Mouse (Mus musculus) neural tube, embryonic 14.5 days (tissue): ENCODE data around the gene Fscn3. TPM values are rescaled to one million over a fixed set of nuclear protein-coding genes. Genes with fewer than 3 reads are reported as not detected.

Source experiments
- ATAC-seq: fragments of 200-750 bp; cut with Nextera tagmentation; 2 replicates; pipeline ENCODE4 v1.8.0; 2017; ENCODE audit warnings: low read depth, mild to moderate bottlenecking, moderate TSS enrichment, moderate library complexity
- H3K27ac ChIP-seq: fragments of 300-500 bp; sonication (generic); 2 replicates; pipeline ENCODE4 v1.5.1; 2014; ENCODE audit warnings: low read depth, mild to moderate bottlenecking, control low read depth, low read length, moderate library complexity, mixed read lengths
- H3K27me3 ChIP-seq: fragments of 300-500 bp; sonication (generic); 2 replicates; pipeline ENCODE4 v1.6.1; 2014; ENCODE audit warnings: low read length; ENCODE audit not compliant: control insufficient read depth, insufficient read depth
- H3K36me3 ChIP-seq: fragments of 300-500 bp; sonication (generic); 2 replicates; pipeline ENCODE4 v1.6.1; 2014; ENCODE audit warnings: low read length, mixed read lengths; ENCODE audit not compliant: control insufficient read depth, insufficient read depth
- H3K4me1 ChIP-seq: fragments of 300-500 bp; sonication (generic); 2 replicates; pipeline ENCODE4 v1.6.1; 2014; ENCODE audit warnings: low read length; ENCODE audit not compliant: control insufficient read depth, insufficient read depth
- H3K4me2 ChIP-seq: fragments of 300-500 bp; sonication (generic); 2 replicates; pipeline ENCODE4 v1.6.1; 2014; ENCODE audit warnings: mild to moderate bottlenecking, low read depth, low read length, control low read depth
- H3K4me3 ChIP-seq: fragments of 300-500 bp; sonication (generic); 2 replicates; pipeline ENCODE4 v1.5.1; 2014; ENCODE audit warnings: low read depth, low read length, control low read depth, mixed read lengths
- H3K9ac ChIP-seq: fragments of 300-500 bp; sonication (generic); replicated peaks from 2 replicates; pipeline ENCODE4 v1.6.1; 2014; ENCODE audit warnings: low read depth, mild to moderate bottlenecking, control low read depth, low read length, mixed read lengths
- H3K9me3 ChIP-seq: fragments of 300-500 bp; sonication (generic); 2 replicates; pipeline ENCODE4 v1.6.1; 2016; ENCODE audit warnings: low read length; ENCODE audit not compliant: control insufficient read depth
- WGBS: fragments of 180-500 bp; shearing (Covaris S2); extraction: QIAGEN DNeasy Blood & Tissue Kit; methylation state at CpG from one replicate; pipeline ENCODE4 v1.1.7; 2014; 5-methylcytosine and 5-hydroxymethylcytosine counted together
- polyA plus RNA-seq: library from polyadenylated mRNA; unstranded; fragments of >200 nt; fragmentation: Nextera tagmentation; extraction: Ambion mirVana; gene quantifications from 2 replicates; pipeline ENCODE4 v1.2.1, GENCODE M21; 2014

Gene Fscn3
- polyA plus RNA-seq, 1 experiment from 2014 or later = not detected

DNA sequence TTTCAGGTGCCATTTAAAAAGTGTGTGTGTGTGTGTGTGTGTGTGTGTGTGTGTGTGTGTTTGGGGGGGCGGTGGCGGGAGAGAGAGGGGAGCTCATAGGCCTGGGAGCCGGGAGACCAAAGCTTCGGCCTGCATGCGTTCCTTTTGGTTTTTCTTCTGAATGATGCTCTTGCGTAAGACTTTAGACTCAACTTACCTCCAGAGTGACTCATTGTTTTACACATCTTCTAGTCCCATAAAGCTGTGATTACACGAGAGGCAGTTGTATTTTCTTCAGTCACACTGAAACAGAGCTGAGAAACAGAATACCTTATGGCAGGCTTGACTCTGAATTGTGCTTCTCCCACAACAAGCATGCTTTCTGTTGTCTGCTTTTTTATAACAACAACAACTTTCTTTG is 59.3 kb downstream of the Fscn3 start:
- H3K4me3 ChIP-seq = no peak overlapping the region
- no peak overlapping the region for H3K4me2 ChIP-seq
- H3K4me1 ChIP-seq = no peaks in the 10 kb centered on the region
- H3K27me3 ChIP-seq = no peaks in the 10 kb centered on the region
- H3K9ac ChIP-seq = no peak overlapping the region
- no peaks in the 10 kb centered on the region for H3K36me3 ChIP-seq
- ATAC-seq = no peak
- no peak overlapping the region for H3K27ac ChIP-seq
- no peaks in the 10 kb centered on the region for H3K9me3 ChIP-seq
- WGBS = 93% methylated on average over 7 of the region's 7 CpGs

Other genes with a start within 250 kb of the Fscn3 start
- 20.1 and 27.0 TPM in 2 replicates for gene Zfp800, start 29.8 kb upstream of the Fscn3 start, polyA plus RNA-seq
- 392 and 403 TPM in 2 replicates for gene Arf5, start 4.2 kb upstream of the Fscn3 start, polyA plus RNA-seq
- gene Gcc1, start 601 bp downstream of the Fscn3 start, polyA plus RNA-seq = 5.9 and 9.3 TPM in 2 replicates
- not detected in 2 replicates for gene Pax4, start 21.6 kb downstream of the Fscn3 start, polyA plus RNA-seq
- gene Snd1, start 47.4 kb downstream of the Fscn3 start, polyA plus RNA-seq = 73.8 and 81.4 TPM in 2 replicates